Mouse (Mus musculus): Measurements from ENCODE around the gene Phactr1.

Gene Phactr1

GRCm38 (mm10) chr13:42872125-42872524, 191.7 kb downstream of the Phactr1 start:
- no peak for DNase-seq (ENCODE audit: low read depth)

- no peak for DNase-seq (ENCODE audit: low read depth)
Observed at GRCm38 (mm10) chr13:42878346-42878745, 197.9 kb downstream of the Phactr1 start.

GRCm38 (mm10) chr13:42884033-42884724, 203.8 kb downstream of the Phactr1 start:
- DNase-seq (ENCODE audit: low read depth): peak; percentile 3

GRCm38 (mm10) chr13:42884725-42885115, 204.3 kb downstream of the Phactr1 start:
- no peak for DNase-seq (ENCODE audit: low read depth)

GRCm38 (mm10) chr13:42887701-42888100, 207.3 kb downstream of the Phactr1 start:
- DNase-seq (ENCODE audit: low read depth): no peak

- no peak for DNase-seq (ENCODE audit: low read depth)
Observed at GRCm38 (mm10) chr13:42889516-42890474, 209.4 kb downstream of the Phactr1 start.

GRCm38 (mm10) chr13:42890651-42891050, 210.2 kb downstream of the Phactr1 start:
- no peak for DNase-seq (ENCODE audit: low read depth)

GRCm38 (mm10) chr13:42894016-42894415, 213.6 kb downstream of the Phactr1 start:
- DNase-seq (ENCODE audit: low read depth): no peak

GRCm38 (mm10) chr13:42894598-42894997, 214.2 kb downstream of the Phactr1 start:
- no peak for DNase-seq (ENCODE audit: low read depth)

GRCm38 (mm10) chr13:42895980-42896379, 215.6 kb downstream of the Phactr1 start:
- no peak for DNase-seq (ENCODE audit: low read depth)

- DNase-seq (ENCODE audit: low read depth): no peak
Observed at GRCm38 (mm10) chr13:42899611-42900010, 219.2 kb downstream of the Phactr1 start.

- DNase-seq (ENCODE audit: low read depth): no peak
Observed at GRCm38 (mm10) chr13:42901837-42902236, 221.4 kb downstream of the Phactr1 start.

GRCm38 (mm10) chr13:42902859-42903258, 222.4 kb downstream of the Phactr1 start:
- DNase-seq (ENCODE audit: low read depth): no peak

- no peak for DNase-seq (ENCODE audit: low read depth)
Observed at GRCm38 (mm10) chr13:42905818-42906217, 225.4 kb downstream of the Phactr1 start.

- DNase-seq (ENCODE audit: low read depth): no peak
Observed at GRCm38 (mm10) chr13:42906990-42907389, 226.6 kb downstream of the Phactr1 start.

GRCm38 (mm10) chr13:42915081-42915480, 234.7 kb downstream of the Phactr1 start:
- DNase-seq (ENCODE audit: low read depth): peak; percentile 1

- no peak for DNase-seq (ENCODE audit: low read depth)
Observed at GRCm38 (mm10) chr13:42915851-42916193, 235.4 kb downstream of the Phactr1 start.

GRCm38 (mm10) chr13:42916194-42917033, 236.0 kb downstream of the Phactr1 start:
- DNase-seq (ENCODE audit: low read depth): no peak

- no peak for DNase-seq (ENCODE audit: low read depth)
Observed at GRCm38 (mm10) chr13:42917251-42917650, 236.8 kb downstream of the Phactr1 start.

GRCm38 (mm10) chr13:42920062-42920461, 239.6 kb downstream of the Phactr1 start:
- DNase-seq (ENCODE audit: low read depth): no peak

GRCm38 (mm10) chr13:42921769-42922450, 241.5 kb downstream of the Phactr1 start:
- no peak for DNase-seq (ENCODE audit: low read depth)

- DNase-seq (ENCODE audit: low read depth): no peak
Observed at GRCm38 (mm10) chr13:42927778-42928177, 247.4 kb downstream of the Phactr1 start.
